Mouse (Mus musculus): Measurements from ENCODE around the gene 2310057J18Rik. TPM values are rescaled to one million over a fixed set of nuclear protein-coding genes. Genes with fewer than 3 reads are reported as not detected.

2310057J18Rik gene
- polyA plus RNA-seq, 1 experiment: not detected

DNA sequence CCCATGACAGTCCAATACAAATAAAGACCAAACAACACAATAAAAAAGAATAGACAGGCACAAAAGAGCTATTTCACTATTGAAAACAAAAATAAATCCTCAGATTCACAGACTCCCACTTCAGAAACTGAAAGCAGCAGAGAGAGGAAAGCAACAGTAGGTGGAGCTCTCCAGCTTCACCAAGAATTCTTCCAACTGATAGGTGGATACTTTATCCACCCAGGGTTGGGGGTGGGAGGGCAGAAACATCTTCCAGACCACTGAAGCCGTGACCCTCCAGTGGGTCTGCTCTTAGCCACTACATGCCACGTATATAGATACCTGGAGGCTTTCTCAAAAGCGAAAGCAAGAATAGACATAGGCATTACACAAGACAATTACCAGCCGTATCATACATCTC is 31.6 kb downstream of the 2310057J18Rik start:
- no peaks in the 10 kb centered on the region for H3K4me1 ChIP-seq (ENCODE audit: control insufficient read depth, insufficient read depth, insufficient read length, low read length)
- no peaks in the 10 kb centered on the region for H3K36me3 ChIP-seq (ENCODE audit: control insufficient read depth, insufficient read depth, low read length)
- no peak for TF ChIP-seq POLR2A (IDR thresholded peaks at IDR 0.05; ENCODE audit: low read depth, low read length)
- no peak for TF ChIP-seq CTCF (IDR thresholded peaks at IDR 0.05; ENCODE audit: extremely low read depth, insufficient read length, insufficient replicate concordance, low read depth, low read length)
- H3K4me3 ChIP-seq (ENCODE audit: low read depth, low read length): no peak overlapping the region
- 50% methylated on average over 4 of the region's 4 CpGs for WGBS
- H3K27ac ChIP-seq (ENCODE audit: insufficient read depth, low read depth, low read length): no peak overlapping the region
- no peaks in the 10 kb centered on the region for H3K27me3 ChIP-seq (ENCODE audit: control insufficient read depth, insufficient read depth, low read length)

Other genes starting within 250 kb of the 2310057J18Rik start
- gene Soga3, start 157.5 kb upstream of the 2310057J18Rik start, polyA plus RNA-seq (2012; rRNA removed): 0.13 and 0.37 TPM in 2 replicates
- not detected in 2 replicates for gene Gm49353, start 212.7 kb upstream of the 2310057J18Rik start, polyA plus RNA-seq (2012; rRNA removed)
- 0.01 TPM in 1 of 2 replicates, not detected in the other for gene 9330159F19Rik, start 225.3 kb upstream of the 2310057J18Rik start, polyA plus RNA-seq (2012; rRNA removed)

All from small intestine, adult 2 months (tissue).